ENCODE assay signal across 11 mouse cellular contexts in the genomic region with DNA sequence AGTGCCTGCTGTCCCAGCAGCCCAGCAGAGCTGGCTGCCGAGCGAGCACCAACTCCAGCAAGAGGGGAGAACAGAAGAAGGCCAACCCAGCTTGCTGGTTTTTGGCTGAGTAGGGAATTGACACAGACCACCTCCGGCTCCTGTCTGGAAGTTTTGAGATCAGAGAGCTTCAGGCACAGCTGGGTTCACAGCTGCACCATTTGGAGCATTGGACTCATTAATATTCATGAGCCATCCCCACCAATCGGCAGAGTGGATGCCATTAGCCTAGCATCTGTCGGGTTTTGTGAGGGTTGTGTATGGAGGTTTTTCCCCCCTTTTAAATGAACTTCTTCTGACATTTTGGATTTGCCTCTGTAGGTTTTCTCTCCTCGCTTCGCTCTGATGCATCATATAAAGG. TPM values are rescaled to one million over a fixed set of nuclear protein-coding genes. Genes with fewer than 3 reads are reported as not detected.
DNase-seq lines count a peak whose midpoint lies in the region; ATAC-seq and TF ChIP-seq lines count a peak whose summit lies in the region.
"Had no signal": no experiment of that assay in that cellular context is flagged by ENCODE, and none has a peak within 500 bp of the region (broad histone marks: within the 10 kb centered on the region; RNA-seq: fewer than 3 reads in every experiment).

No protein-coding gene starts in this region.

- 22% methylated on average over 7 of the region's 7 CpGs for WGBS in forebrain, embryonic 15.5 days
- WGBS in midbrain, embryonic 15.5 days: 13% methylated on average over 7 of the region's 7 CpGs

- peaks cover 38% of the 10 kb centered on the region for H3K36me3 ChIP-seq in forebrain, embryonic 15.5 days
- peaks cover 22% of the 10 kb centered on the region for H3K36me3 ChIP-seq in midbrain, embryonic 15.5 days (replicated peaks)

- peak overlapping the region; percentile 80 for H3K27ac ChIP-seq in gastrocnemius, adult 2 months
- peak overlapping the region; percentile 51 for H3K27ac ChIP-seq in forebrain, embryonic 15.5 days (replicated peaks)
- H3K27ac ChIP-seq in midbrain, embryonic 15.5 days: peak overlapping the region; percentile 69

- no peak overlapping the region for H3K9ac ChIP-seq in forebrain, embryonic 15.5 days (replicated peaks)
- no peak overlapping the region for H3K9ac ChIP-seq in midbrain, embryonic 15.5 days

- no peaks in the 10 kb centered on the region for H3K27me3 ChIP-seq in forebrain, embryonic 15.5 days
- H3K27me3 ChIP-seq in midbrain, embryonic 15.5 days (replicated peaks): no peaks in the 10 kb centered on the region

- H3K4me3 ChIP-seq in gastrocnemius, adult 2 months: no peak overlapping the region
- no peak overlapping the region for H3K4me3 ChIP-seq in forebrain, embryonic 15.5 days
- no peak overlapping the region for H3K4me3 ChIP-seq in midbrain, embryonic 15.5 days
- H3K4me3 ChIP-seq: erythroblast, embryonic 14.5 days had no signal

- H3K9me3 ChIP-seq in forebrain, embryonic 15.5 days: no peaks in the 10 kb centered on the region
- H3K9me3 ChIP-seq in midbrain, embryonic 15.5 days: no peaks in the 10 kb centered on the region

- peaks cover 24% of the 10 kb centered on the region for H3K4me1 ChIP-seq in forebrain, embryonic 15.5 days
- H3K4me1 ChIP-seq in midbrain, embryonic 15.5 days: peaks cover 45% of the 10 kb centered on the region

- H3K4me2 ChIP-seq in forebrain, embryonic 15.5 days (replicated peaks): no peak overlapping the region
- no peak overlapping the region for H3K4me2 ChIP-seq in midbrain, embryonic 15.5 days

- ATAC-seq in forebrain, embryonic 15.5 days (replicated peaks): peak; percentile 69
- peak; percentile 41; the same call in 1 of the 2 replicates for ATAC-seq in midbrain, embryonic 15.5 days (replicated peaks)
- ATAC-seq in activated CD4-positive, CD25-positive, alpha-beta regulatory T cell, adult 4 months: no peak

- DNase-seq in gastrocnemius, adult 2 months: no peak
- DNase-seq in gastrocnemius, postnatal 36 days: no peak
- peak; percentile 73 for DNase-seq in brain, adult 2 months (ENCODE audit: low read depth, low spot score)
- no peak for DNase-seq in thymus, postnatal 0 days (ENCODE audit: low spot score)
- DNase-seq in frontal cortex, adult 2 months (ENCODE audit: extremely low spot score in 1 of 2, low spot score in 1 of 2): no peak
- DNase-seq: adrenal gland, postnatal 10 days; thymus, adult 2 months had no signal

- intact Hi-C loops in gastrocnemius, adult 2 months (cut with DNase I): no loop called here
- intact Hi-C loops in gastrocnemius, postnatal 36 days (cut with DNase I): loop anchor here (5.0 kb wide), 1 partner anchor 145 kb away; no protein-coding TSS in a partner anchor

- TF ChIP-seq CTCF in gastrocnemius, adult 2 months (IDR thresholded peaks at IDR 0.05): no peak

RNA-seq across cellular contexts. Expression of a gene that starts 10.3 kb away (rescaled TPM):
- total RNA-seq in gastrocnemius, adult 2 months (2021): 10 to 100 TPM; 11.1 to 13.6 TPM
- 10 to 100 TPM; 10.0 to 10.3 TPM for total RNA-seq in gastrocnemius, postnatal 36 days (2021)
- polyA plus RNA-seq in forebrain, embryonic 15.5 days (2015; fragmentation: Nextera tagmentation; extraction: Ambion mirVana): 45.4 and 45.8 TPM in 2 replicates
- polyA plus RNA-seq in midbrain, embryonic 15.5 days (2015; fragmentation: Nextera tagmentation; extraction: Ambion mirVana): 47.2 and 51.1 TPM in 2 replicates
- 16.0 and 18.6 TPM in 2 replicates for polyA plus RNA-seq in thymus, postnatal 0 days (2015; fragmentation: Nextera tagmentation; extraction: Ambion mirVana)
- polyA plus RNA-seq in frontal cortex, adult 2 months (2012; rRNA removed): 42.0 and 48.0 TPM in 2 replicates
- polyA plus RNA-seq in activated CD4-positive, CD25-positive, alpha-beta regulatory T cell, adult 4 months (2017; shearing (Covaris generic)): 10 to 100 TPM; 15.4 to 21.8 TPM

RNA-seq across cellular contexts. Expression of a gene that starts 21.8 kb away (rescaled TPM):
- 10 to 100 TPM; 35.0 to 42.0 TPM for total RNA-seq in gastrocnemius, adult 2 months (2021)
- total RNA-seq in gastrocnemius, postnatal 36 days (2021): 10 to 100 TPM; 33.3 to 34.3 TPM
- polyA plus RNA-seq in forebrain, embryonic 15.5 days (2015; fragmentation: Nextera tagmentation; extraction: Ambion mirVana): 102 and 108 TPM in 2 replicates
- polyA plus RNA-seq in midbrain, embryonic 15.5 days (2015; fragmentation: Nextera tagmentation; extraction: Ambion mirVana): 70.6 and 76.7 TPM in 2 replicates
- 129 and 132 TPM in 2 replicates for polyA plus RNA-seq in thymus, postnatal 0 days (2015; fragmentation: Nextera tagmentation; extraction: Ambion mirVana)
- 37.5 and 42.8 TPM in 2 replicates for polyA plus RNA-seq in frontal cortex, adult 2 months (2012; rRNA removed)
- polyA plus RNA-seq in activated CD4-positive, CD25-positive, alpha-beta regulatory T cell, adult 4 months (2017; shearing (Covaris generic)): 10 to 100 TPM; 56.8 to 60.2 TPM
